Mouse (Mus musculus): Measurements from ENCODE around the gene Phpt1.

The Phpt1 gene

DNA sequence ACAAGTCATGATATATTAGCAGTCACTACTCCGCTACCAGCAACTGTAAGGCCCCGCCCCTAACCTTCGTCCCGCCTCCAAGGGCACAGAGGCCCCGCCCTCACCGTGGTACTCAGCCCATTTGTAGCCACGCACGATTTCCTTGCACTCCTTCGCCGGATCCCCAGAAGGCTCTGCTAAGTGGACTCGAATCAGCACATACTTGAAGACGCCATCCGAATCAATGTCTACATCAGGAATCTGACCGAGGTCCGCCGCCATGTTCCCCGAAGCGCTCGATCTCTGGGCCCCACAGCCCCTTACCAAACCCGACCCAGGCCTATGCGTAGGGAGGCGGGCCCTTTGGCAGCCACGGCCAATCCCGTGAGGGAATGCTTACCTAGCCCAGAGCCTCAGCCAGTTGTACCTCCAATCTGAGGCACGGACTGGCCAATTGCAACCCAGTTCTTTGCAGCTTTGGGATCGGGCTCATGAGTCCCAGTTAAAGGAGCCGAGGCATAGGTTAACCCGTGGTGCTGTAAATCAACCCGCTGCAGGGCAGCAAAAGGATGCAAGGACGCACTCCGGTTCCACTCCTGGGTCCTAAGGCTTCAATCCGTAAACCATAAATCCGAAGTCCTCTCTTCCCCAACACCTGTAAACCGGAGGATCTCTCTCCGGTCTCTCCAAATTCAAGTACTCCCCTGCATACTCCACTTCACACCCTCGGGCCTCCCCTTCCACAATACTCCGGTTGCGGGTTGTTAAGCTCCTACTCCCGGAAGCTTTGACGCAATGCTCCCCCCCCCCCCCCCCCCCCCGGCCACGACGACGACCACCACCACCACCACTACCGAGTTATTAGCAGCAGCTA, at the start of gene Phpt1, which contains the start of gene Mamdc4:
Phpt1 (minus strand) TSS at position 646 of the 853 bp plus-strand sequence.
Mamdc4 (minus strand) TSS at position 267 of the 853 bp plus-strand sequence.
- DNase-seq (ENCODE audit: low spot score in 2 of 2), result peak; percentile 94 to 98

DNA sequence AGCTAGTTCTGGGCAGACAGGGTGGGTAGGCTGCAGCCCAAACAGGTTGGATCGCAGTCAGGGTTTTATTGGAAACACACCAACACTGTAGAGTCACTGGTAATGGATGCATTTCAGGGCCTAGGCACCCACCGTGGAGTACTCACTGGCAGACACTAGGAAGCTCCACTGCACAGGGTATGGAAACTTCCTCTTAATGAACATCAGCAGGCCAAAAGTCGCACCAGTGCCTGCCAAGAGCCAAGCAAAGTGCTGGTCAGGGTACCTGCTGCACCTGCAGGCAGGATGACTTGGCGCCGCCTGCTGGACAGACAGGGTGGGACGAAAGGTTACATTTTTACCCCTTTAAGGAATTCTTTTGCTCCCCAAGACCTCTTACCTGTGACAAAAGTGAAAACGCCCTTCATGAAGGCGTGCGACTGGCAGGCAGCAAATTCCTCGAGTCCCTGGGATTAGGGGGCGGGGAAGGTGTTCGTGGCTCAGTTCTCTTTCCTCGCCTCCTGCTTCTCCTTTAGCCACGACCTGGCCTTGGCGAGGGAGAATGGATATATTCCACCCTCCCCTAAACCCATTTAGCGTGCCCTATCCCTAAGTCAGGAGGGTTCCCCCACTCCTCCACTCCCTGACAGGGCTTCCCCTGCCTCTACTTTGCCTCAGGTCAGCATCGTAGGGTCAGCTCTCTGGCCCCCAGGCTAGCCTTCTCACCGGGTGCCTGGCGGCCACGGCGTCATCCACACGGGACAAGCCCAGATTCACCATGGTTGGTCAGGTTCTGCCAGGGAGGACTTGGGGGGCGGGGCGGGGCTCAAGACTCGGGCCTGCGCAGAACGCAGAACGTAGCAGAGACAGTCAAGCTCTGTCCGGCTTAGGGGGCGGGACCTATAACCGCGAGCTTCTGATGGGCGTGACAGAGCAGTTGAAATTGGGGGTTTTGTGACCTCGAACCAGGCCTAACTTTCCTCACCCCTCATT, 46.5 kb upstream of the Phpt1 start, which contains the start of gene Tmem141:
Tmem141 (minus strand) TSS at position 777 of the 972 bp plus-strand sequence.
- DNase-seq (ENCODE audit: low spot score in 2 of 2), result peak; percentile 83 to 87

DNA sequence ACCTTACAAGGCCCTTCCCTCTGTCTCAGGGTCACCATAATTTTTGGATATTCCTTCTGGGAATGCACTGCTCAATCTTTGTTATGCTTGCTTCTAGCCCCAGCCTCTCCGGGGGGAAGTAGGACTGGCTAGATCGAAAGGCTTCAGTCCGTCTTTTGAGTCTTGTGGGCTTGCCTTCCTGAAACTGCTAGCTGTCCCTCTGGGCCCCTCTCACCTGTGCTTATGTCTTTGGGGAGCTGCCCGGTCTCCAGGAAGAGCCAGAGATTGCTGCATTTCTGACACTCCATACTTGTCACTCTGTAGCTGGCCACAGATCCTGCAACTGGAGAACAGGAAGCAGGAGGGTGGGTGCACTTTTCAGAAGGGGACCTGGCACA, 45.8 kb upstream of the Phpt1 start:
- DNase-seq (ENCODE audit: low spot score in 2 of 2), result no peak

DNA sequence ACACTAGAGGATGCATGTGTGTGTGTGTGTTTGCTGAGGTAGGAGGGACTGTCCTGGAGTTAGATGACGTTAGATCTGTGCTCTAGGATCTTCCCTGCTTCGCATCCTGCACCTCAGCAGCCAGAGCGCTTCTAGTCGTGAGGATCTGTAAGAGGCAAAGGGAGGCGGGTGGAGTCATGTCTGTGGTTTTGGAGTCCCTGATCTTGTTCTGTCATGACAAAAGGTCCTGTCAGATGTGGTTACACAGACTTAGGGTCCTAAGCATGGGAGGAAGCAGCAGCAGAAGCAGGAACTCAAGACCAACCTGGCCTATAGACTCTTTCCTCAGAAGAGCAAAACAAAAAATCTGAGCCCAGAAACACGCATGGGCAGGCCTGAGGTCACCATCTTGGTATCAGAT, 45.4 kb upstream of the Phpt1 start:
- DNase-seq (ENCODE audit: low spot score in 2 of 2), result no peak

DNA sequence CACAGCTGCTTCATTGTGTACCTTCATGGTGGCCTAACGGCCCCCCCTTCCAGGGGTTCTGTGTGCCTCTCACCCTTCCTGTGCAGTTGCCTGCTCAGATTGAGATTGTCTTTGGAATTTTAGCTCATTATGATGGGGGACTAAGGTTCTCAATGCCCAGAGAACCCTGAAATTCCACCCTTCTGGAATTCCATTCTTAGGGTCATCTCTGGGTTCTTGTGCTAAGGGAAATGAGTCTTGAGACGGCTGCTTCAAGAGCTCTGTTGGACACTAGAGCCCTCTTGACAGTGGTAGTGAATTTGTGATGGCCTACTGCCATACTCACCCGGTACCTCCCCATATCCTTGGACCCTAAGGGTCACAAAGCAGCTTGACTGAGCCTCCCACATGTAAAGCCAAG, 42.6 kb upstream of the Phpt1 start, which contains the start of gene Ccdc183:
Ccdc183 (minus strand) TSS at position 101 of the 400 bp plus-strand sequence.
- DNase-seq (ENCODE audit: low spot score in 2 of 2), result no peak

DNA sequence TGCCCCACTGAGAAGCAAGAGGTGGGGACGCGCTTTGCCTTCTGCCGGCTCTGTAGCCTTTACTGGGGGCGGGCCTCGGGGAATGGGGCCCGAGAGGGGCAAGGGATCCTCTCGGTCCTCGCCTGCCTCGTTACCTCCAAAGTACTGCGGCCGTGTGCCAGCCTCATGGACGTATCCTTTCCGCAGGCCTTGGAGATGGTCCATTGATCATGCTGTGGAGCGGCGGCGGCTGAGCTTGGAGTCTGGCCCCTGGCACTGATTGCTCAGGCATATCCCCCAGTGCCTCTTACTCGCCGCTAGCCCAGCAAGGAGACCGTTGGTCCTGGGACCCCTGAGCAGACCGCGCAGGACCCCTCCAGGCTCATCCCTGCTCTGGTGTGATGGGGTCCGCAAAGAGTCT, 41.4 kb upstream of the Phpt1 start:
- no peak for DNase-seq (ENCODE audit: low spot score in 2 of 2)

DNA sequence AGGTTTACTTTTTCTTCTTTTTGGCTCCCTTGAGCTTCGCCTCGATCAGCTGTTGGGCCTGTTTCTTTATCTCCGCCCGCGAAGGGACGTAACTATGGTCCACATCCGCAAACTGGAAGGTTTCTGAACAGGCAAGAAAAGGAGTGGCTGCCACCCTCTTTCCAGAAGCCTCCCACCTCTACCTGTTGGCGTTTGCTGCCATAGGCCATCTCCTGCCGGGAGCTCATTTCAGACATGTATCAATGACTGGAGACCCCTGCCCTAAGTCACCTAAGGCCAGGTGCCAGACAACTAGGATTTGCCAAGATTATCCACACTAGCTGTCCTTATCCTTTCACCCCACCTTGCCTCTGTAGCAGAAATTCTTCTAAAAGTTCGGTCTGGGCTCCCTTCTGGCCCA, 33.6 kb upstream of the Phpt1 start:
- DNase-seq (ENCODE audit: low spot score in 2 of 2), result no peak

DNA sequence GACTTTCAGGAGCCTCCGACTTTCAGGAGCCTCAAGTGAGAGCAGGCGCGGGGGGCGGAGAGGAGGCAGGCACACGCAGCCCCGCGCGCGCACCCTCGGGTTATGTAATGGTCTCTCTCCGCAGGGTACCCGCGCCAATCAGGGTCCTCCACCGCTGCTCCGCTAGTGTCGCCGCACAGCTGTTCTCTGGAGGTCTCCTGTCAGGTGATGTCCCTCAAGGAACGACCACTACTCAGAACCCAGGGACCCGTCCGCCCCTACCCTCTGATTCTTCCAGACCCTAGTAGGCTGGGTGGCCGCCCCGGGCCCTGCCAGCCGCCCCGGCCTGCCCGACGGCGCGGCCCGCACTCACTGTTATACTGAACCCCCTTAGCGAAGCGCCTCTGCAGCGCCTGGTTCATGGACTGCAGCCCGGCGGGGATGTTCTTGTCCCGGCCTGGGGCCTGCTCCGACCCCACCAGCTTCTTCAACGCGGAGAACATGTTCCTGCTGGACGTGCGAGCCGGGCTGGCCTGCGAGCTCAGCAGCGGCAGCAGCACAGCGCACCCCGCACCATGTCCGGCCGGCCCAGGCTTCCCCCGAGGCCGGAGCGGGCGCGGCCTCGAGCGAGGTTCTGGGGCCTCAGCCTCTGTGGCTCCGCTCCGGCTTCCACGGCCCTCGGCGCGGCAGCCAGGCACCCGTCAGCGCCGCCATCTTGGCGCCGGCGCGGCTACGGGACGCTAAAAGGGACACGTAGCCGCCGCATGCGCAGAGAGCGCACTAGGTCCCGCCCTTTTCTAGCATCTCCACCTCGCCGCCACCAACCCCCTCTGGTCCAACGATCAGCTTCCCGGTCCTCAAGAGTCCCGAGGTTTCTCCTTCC, 33.0 kb upstream of the Phpt1 start, which contains the start of gene Rabl6:
Rabl6 (minus strand) TSS at position 761 of the 862 bp plus-strand sequence.
- peak; percentile 80 to 88 for DNase-seq (ENCODE audit: low spot score in 2 of 2)

DNA sequence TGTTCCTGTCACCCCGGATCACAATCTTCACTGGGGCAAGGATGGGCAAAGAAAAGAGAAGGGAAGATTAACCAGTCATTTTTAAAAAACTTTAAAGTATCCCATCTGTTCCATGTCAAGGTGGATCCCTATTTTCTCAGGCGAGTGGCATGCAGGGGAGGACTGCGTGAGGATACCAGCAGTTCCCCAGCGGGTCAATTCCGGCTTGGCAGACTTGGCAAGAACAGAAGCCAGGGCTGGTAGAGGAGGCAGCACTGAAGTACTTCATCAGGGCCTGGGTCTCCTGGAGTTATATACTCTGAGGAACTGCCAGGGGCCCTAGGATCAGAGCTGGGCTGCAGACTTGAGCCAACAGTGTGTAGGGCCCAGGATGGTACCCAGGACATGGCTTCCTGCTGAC, 27.5 kb upstream of the Phpt1 start:
- no peak for DNase-seq (ENCODE audit: low spot score in 2 of 2)

DNA sequence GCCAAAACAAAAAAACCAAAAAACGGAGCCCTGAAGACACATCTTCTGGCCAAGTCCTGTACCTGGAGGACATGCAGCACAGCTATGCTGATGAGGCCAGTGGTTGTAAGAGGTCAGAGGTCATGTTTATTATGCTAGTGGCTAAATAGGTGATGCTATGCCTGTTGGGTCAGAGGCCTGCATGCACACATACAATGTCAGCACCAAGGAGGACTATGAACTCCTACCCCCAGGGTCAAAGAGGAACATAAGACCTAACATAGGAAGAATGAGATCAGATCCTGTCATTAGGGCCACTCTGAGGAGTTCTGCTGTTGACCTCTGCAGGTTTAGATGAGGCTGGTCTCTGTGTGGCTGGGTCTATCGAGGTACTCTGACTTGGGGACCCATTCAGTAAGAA, 25.0 kb upstream of the Phpt1 start:
- no peak for DNase-seq (ENCODE audit: low spot score in 2 of 2)

DNA sequence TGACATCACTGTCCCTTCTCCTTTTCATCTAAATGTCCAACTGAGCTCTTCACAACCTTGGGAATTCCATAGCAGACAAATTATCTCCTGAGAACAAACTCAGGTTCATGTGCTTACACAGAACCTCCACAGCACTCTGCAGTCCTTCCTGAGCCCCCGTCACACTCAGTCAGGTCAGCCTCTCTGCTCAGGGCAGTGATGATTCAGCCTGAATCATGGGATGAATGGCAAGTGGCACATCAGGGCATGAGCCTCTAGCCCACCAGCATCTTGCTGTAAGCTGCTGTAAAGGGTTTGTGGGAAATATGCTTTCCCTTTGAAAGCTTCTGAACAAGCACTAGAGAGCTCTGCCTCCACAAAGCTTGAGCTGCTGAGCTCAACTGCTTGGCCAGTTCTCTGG, 23.7 kb upstream of the Phpt1 start:
- no peak for DNase-seq (ENCODE audit: low spot score in 2 of 2)

DNA sequence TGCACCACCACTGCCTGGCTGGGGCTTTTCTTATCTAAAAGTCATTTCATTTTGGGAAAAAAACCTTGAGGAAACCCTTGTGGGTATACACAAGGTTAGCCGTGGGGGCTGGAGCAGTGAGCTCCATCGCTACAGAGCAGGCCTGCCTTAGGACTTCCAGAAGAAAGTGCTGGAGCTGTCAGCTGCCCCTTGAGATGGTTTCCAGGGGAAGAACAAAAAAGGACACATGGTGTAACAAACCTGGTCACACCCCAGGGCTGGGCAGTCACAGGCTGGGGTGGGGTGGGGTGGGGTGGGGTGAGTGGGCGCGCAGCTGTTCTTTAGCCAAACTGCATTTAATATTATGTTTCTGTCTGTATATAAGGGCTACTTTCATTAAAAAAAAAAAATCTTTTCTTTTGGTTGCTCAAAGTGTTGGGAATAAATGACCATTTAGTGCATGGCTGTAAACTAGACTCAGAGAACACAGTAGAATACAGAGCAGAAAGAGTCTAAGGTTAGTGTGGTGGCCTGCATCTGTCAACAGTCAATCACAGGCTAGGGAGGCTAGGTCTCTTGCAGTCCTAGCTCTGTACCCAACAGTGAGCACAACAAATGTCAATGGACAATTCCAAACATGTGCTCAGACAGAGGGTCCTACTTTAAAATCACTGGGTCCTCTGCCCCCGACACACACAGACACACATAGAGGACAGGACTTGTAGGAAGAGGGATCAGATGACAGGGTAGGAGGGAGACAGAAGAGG, 21.9 kb upstream of the Phpt1 start:
- no peak for DNase-seq (ENCODE audit: low spot score in 2 of 2)

DNA sequence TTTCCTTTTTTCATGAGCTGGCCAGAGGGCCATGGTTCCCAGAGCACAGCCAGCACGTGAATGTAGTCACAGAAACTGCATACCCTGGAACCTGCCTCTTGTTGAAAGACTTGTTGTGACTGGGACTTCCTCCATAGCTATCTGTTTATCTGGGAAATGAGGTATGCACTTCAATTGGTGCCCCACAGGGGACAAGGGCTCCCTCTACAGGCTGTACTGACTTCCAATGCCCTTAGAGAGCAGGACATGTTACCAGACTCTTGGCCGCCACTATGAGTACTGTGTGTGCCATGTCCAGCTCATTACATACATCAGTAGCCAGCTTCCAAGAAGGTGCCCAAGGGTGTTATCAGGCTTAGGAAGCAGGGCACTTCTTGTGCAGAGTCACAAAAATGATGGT, 16.8 kb upstream of the Phpt1 start:
- DNase-seq (ENCODE audit: low spot score in 2 of 2), result no peak

DNA sequence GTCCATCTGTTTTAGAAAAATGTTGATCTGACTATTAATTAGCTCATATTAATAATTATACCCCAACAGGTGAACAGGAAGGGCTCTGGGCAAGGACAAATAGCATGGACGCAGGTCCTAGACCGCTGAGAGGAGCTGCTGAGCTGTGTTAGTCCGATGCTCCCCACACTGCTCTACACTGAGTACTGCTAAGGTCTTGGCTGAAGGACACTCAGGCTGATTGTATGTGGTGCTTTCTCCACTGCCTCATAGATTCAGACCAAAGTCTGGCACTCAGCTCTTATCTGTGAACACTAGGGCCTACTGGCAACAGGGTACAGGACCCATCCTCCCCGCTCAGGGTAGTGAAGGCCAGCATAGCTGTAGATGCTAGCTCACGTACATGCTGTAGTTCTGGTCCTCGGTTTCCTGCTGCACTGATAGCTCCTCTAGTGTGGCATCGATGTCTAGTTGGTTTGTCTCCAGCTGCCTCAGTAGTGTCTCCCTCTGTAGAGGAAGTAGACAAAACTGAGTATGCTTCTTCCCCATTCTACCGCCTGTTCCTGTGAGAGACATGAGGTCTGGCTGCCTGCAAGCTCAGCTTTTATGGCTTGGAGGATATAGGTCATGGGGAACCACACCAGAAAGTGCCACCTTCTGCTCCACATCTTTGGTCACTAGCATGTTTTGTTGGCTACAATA, 13.3 kb upstream of the Phpt1 start:
- DNase-seq (ENCODE audit: low spot score in 2 of 2), result no peak

DNA sequence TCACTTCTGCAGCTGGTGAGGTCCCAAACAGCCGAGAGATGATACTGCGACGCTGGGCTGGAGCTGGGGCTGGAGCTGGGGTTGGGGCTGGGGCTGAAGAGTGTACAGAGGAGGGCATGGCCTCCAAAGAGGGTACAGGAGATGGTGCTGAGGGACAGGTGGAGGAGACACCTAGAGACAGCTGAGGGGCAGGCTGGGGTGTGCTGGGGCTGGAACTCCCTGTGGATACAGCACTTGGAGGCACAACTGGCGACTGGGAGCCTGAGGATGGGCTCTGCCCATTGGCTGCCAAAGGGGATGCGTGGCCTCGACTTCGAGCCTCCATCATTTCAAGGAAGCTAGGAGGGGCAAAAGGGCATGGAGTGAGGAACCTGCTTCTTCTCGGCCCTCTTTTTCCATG, 12.3 kb upstream of the Phpt1 start:
- no peak for DNase-seq (ENCODE audit: low spot score in 2 of 2)

DNA sequence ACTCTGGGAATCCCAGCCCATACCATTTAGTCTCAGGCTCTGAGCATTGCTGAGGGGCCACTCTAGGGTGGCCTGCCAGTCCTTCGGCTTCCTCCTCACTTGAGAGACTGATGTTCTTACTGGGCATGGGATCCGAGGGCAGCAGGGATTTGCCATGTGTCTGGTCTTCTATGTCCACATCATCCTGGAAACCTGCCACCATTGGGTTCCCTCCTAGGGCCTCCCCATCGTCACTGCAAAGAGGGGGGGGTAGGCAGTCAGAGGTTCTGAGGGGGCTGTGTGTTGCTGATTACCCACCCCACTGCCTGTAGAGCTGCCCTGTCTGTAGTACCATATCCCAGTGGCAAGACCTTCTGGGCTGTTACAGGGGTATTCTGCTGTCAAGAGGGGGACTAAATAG, 10.6 kb upstream of the Phpt1 start:
- DNase-seq (ENCODE audit: low spot score in 2 of 2), result no peak

DNA sequence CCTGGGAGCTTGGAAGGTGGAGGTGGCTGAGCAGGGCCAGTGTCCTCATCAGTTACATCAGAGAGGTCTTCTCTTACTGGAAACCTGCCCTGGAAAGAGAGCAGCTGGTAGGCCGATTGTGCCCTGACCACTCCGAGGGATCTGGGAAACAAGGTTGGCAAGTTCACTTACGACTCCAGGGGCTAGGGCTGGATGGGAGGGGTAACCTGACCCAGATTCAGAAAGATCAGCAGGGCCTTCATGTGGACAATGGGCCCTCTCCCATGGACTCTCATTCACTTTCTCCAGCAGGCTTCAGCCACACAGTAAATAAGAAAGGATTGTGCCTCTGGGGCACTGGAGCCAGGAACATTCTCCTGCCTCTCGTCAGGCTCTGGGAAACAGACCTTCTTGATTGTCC, 9.8 kb upstream of the Phpt1 start:
- DNase-seq (ENCODE audit: low spot score in 2 of 2), result no peak

DNA sequence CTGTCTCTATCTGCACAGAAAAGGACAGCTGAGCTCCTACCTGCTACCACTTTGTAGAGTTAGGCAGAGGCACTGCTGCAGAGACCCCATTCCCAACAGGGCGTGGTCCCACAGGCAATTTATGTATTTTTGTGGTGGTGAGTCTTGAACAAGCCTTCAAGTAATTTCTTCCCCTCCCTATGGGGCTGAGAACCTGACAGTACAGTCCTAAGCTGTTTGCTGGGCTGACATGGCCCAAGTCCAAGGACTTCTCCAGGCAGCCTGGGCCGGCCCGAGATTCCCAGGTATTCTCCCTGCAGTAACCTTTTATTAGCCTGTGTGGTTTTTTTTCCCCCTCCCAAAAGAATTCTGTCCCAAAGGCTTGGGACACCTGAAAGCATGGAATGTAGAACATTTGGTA, 9.1 kb upstream of the Phpt1 start:
- no peak for DNase-seq (ENCODE audit: low spot score in 2 of 2)

DNA sequence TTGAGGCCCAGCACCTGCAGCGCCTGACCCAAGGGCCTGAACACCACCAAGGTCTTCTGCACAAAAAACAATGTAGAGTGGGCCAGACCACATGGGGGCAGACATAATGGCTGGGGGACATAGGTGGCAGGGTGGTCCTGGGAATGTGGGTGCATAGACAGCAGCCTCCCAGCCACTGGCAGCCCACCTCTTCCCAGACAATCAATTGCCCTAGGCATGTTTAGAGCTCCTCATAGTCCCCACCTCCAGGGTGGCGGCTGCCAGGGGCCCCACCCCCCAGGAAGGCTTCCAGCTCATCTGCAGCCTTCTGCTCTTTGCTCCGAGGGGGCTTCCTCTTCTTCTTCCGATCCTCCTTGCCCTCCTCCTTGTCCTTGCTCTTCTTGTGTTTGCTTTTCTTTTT, 8.5 kb upstream of the Phpt1 start:
- no peak for DNase-seq (ENCODE audit: low spot score in 2 of 2)

DNA sequence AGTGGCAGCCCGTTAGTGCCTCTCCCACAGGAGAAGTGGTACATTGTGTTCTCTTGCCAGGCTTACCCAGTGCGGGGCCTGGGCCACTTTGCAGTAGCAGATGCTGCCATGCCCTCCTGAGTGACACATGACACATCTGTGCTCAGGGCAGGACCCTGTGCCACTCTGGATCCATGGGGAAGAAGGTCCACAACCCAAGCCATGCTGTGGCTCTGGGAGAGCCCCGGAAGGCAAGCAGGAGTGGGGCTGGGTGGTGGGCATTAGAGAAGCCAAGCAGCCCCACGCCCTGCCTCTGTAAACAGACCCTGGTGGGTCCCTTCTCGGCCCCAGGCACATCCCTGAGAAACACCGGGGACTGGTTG, 8.1 kb upstream of the Phpt1 start:
- DNase-seq (ENCODE audit: low spot score in 2 of 2), result no peak
